ENCODE assay signal across 8 mouse cellular contexts in genomic region chr4:82859131-82860125, GRCm38 (mm10). TPM values are rescaled to one million over a fixed set of nuclear protein-coding genes. Genes with fewer than 3 reads are reported as not detected.
DNase-seq lines count a peak whose midpoint lies in the region; ATAC-seq lines count a peak whose summit lies in the region.

Gene Zdhhc21, minus strand, starts transcription at chr4:82859958.

- peak; percentile 72 for DNase-seq in T-cell, adult 2 months (ENCODE audit: low spot score)
- peak; percentile 90 for DNase-seq in cerebellum, postnatal 36 days
- DNase-seq in gastrocnemius, adult 8-10 months (ENCODE audit: low spot score in 2 of 2): peak; percentile 42 to 64
- DNase-seq in induced T-regulatory cell, adult 2 months (ENCODE audit: low read depth): peak; percentile 80
- peak; percentile 52 to 86 for DNase-seq in left cerebral cortex, postnatal 10 days (ENCODE audit: extremely low spot score in 1 of 2, low spot score in 2 of 2)
- DNase-seq in right cerebral cortex, postnatal 10 days (ENCODE audit: low spot score in 2 of 2): peak; percentile 81 to 85
- DNase-seq in urinary bladder, postnatal 14 days (ENCODE audit: low spot score): peak; percentile 84

- peak; percentile 75 for ATAC-seq in megakaryocyte progenitor cell, adult 5-6 weeks (replicated peaks; ENCODE audit: poor library complexity)

- intact Hi-C loops in left cerebral cortex, postnatal 10 days (cut with DNase I): loop anchor here (5.0 kb wide), 3 partner anchors 58 to 323 kb away; no protein-coding TSS in a partner anchor

RNA-seq across cellular contexts. Expression of gene Zdhhc21, which starts in this region (rescaled TPM):
- total RNA-seq in gastrocnemius, adult 8-10 months (2022): 10 to 100 TPM; 10.1 to 15.2 (median 12.1) TPM
- total RNA-seq in left cerebral cortex, postnatal 10 days (2021): 10 to 100 TPM; 57.9 to 62.8 TPM
- total RNA-seq in megakaryocyte progenitor cell, adult 5-6 weeks (2015): 30.4 and 34.9 TPM in 2 replicates
- 19.9 and 21.6 TPM in 2 replicates for total RNA-seq in megakaryocyte progenitor cell, adult 5-6 weeks (2017)

Comparison
In these comparisons a context has a peak if more than half of its experiments do, and no peak if none do; other contexts are left out.
1. Peak in every context shown above with its lines: DNase-seq and ATAC-seq.